Mouse (Mus musculus): ENCODE measurements around the gene Amer2. TPM values are rescaled to one million over a fixed set of nuclear protein-coding genes. Genes with fewer than 3 reads are reported as not detected.

Amer2 gene
- polyA plus RNA-seq, 1 experiment from 2014 or later, result 4.6 TPM

- Histone ChIP-seq H3K27ac (no peak overlapping the region), H3K27me3 (no peaks in the 10 kb centered on the region), H3K9ac (replicated peaks) (no peak overlapping the region), H3K36me3 (no peaks in the 10 kb centered on the region), H3K9me3 (no peaks in the 10 kb centered on the region), H3K4me3 (replicated peaks) (no peak overlapping the region), H3K4me1 (replicated peaks) (no peaks in the 10 kb centered on the region; the same call in 1 of the 2 replicates), H3K4me2 (no peak overlapping the region)
- no peak for ATAC-seq (ENCODE audit: insufficient number of reproducible peaks, insufficient read depth, low FRiP score, low TSS enrichment, low read depth)
- WGBS, result 91% methylated on average over 2 of the region's 2 CpGs
Observed at GRCm38 (mm10) chr14:60422920-60423319, 49.9 kb downstream of the Amer2 start.

DNA sequence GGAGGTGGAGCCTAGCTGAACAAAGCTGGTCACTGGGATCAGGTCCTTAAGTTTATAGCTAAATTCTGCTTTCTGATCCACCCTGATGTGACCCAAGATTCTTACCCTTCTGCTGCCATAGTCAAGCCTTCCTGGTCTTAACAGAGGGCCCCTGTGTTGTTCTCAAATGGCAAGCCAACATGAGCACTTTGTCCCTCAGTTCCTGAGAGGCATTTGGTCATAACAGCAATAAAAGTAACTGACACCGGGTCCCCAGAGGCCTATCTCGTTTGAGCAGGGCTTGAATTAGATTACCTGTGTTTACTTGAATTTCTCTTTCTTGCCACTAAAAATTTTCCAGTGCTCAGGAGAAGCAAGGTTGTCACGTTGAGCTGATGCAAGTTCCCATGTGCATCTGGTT, 51.1 kb downstream of the Amer2 start:
- no peak overlapping the region for H3K9ac ChIP-seq (replicated peaks)
- H3K27me3 ChIP-seq, result no peaks in the 10 kb centered on the region
- 29% methylated on average over 3 of the region's 3 CpGs for WGBS
- H3K4me1 ChIP-seq (replicated peaks), result peaks cover 5% of the 10 kb centered on the region; the same call in 1 of the 2 replicates
- H3K4me2 ChIP-seq, result no peak overlapping the region
- H3K9me3 ChIP-seq, result no peaks in the 10 kb centered on the region
- no peaks in the 10 kb centered on the region for H3K36me3 ChIP-seq
- ATAC-seq (ENCODE audit: insufficient number of reproducible peaks, insufficient read depth, low FRiP score, low TSS enrichment, low read depth), result no peak
- H3K27ac ChIP-seq, result no peak overlapping the region
- no peak overlapping the region for H3K4me3 ChIP-seq (replicated peaks)

DNA sequence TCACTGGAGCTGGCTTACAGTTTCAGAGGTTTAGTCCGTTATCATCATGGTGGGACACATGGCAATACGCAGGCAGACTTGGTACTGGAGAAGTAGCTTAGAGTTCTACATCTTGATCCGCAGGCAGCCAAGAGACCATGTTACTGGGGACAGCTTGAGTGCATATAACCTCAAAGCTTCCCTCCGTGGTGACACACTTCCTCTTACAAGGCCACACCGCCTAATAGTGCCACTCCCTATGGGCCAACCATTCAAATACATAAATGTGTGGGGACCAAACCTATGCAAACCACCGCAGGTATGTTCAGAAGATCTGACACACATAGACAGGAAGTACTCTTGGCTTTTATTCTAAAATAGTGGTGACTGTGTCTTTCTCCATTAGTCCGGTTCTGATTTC, 52.5 kb downstream of the Amer2 start:
- Histone ChIP-seq H3K9ac (replicated peaks) (no peak overlapping the region), H3K27ac (no peak overlapping the region), H3K9me3 (no peaks in the 10 kb centered on the region), H3K4me3 (replicated peaks) (no peak overlapping the region), H3K4me2 (no peak overlapping the region), H3K27me3 (no peaks in the 10 kb centered on the region), H3K4me1 (replicated peaks) (peaks cover 5% of the 10 kb centered on the region; the same call in 1 of the 2 replicates), H3K36me3 (no peaks in the 10 kb centered on the region)
- ATAC-seq (ENCODE audit: insufficient number of reproducible peaks, insufficient read depth, low FRiP score, low TSS enrichment, low read depth), result no peak
- 88% methylated on average over 7 of the region's 7 CpGs for WGBS

DNA sequence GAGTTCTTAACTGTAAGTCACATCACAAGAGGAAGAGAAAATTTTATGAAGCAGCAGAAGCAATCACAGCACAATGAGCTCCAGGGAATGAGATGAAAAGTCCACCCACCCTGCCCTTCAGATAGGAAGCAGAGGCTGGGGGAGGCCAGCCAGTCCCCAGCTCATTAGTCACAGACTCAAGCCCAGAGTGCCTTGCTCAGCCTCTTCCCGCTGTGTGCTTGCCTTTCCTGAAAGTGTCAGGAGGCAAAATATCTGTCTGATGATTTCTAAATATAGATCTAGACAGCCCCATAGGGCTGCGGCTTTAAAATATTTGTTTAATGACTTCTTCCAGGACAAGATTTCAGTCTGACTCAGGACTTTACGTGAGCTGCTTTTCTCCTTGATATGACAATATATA, 54.8 kb downstream of the Amer2 start:
- Histone ChIP-seq H3K4me1 (replicated peaks) (peaks cover 5% of the 10 kb centered on the region; the same call in 1 of the 2 replicates), H3K4me2 (no peak overlapping the region), H3K36me3 (no peaks in the 10 kb centered on the region), H3K9ac (replicated peaks) (no peak overlapping the region), H3K27ac (no peak overlapping the region), H3K27me3 (no peaks in the 10 kb centered on the region), H3K4me3 (replicated peaks) (no peak overlapping the region), H3K9me3 (no peaks in the 10 kb centered on the region)
- no peak for ATAC-seq (ENCODE audit: insufficient number of reproducible peaks, insufficient read depth, low FRiP score, low TSS enrichment, low read depth)
- WGBS, result 48% methylated on average over 3 of the region's 3 CpGs

DNA sequence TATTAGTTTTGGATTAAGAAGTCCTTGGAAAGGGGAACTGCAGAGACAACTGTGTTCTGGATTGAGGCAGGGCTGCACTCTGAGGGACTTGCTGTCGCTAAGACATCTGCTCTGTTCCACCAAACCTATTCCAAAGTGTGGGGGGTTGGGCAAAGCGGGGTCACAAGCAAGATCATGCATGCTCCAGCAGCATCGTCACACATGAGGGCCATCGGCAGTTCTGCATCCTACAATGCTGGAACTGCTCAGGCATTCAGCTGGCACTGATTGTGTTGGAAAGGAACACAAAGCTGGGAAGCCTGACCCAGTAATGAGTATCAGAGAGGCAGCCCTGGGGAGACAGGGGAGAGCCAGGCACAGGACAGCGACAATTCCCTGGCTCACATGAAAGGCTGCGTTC, 56.5 kb downstream of the Amer2 start:
- WGBS, result 68% methylated on average over 6 of the region's 6 CpGs
- ATAC-seq (ENCODE audit: insufficient number of reproducible peaks, insufficient read depth, low FRiP score, low TSS enrichment, low read depth), result no peak
- Histone ChIP-seq H3K9me3 (no peaks in the 10 kb centered on the region), H3K4me2 (no peak overlapping the region), H3K4me1 (replicated peaks) (peaks cover 5% of the 10 kb centered on the region; the same call in 1 of the 2 replicates), H3K4me3 (replicated peaks) (no peak overlapping the region), H3K9ac (replicated peaks) (no peak overlapping the region), H3K27me3 (no peaks in the 10 kb centered on the region), H3K36me3 (no peaks in the 10 kb centered on the region), H3K27ac (no peak overlapping the region)

GRCm38 (mm10) chr14:60431515-60431914, 58.5 kb downstream of the Amer2 start:
- Histone ChIP-seq H3K27me3 (no peaks in the 10 kb centered on the region), H3K36me3 (no peaks in the 10 kb centered on the region), H3K4me3 (replicated peaks) (no peak overlapping the region), H3K9ac (replicated peaks) (no peak overlapping the region), H3K9me3 (no peaks in the 10 kb centered on the region), H3K4me1 (replicated peaks) (peaks cover 5% of the 10 kb centered on the region; the same call in 1 of the 2 replicates), H3K4me2 (no peak overlapping the region), H3K27ac (no peak overlapping the region)
- 60% methylated on average over 5 of the region's 5 CpGs for WGBS
- ATAC-seq (ENCODE audit: insufficient number of reproducible peaks, insufficient read depth, low FRiP score, low TSS enrichment, low read depth), result no peak

GRCm38 (mm10) chr14:60432136-60432535, 59.1 kb downstream of the Amer2 start:
- Histone ChIP-seq H3K9ac (replicated peaks) (no peak overlapping the region), H3K27ac (no peak overlapping the region), H3K36me3 (no peaks in the 10 kb centered on the region), H3K4me3 (replicated peaks) (no peak overlapping the region), H3K9me3 (no peaks in the 10 kb centered on the region), H3K27me3 (no peaks in the 10 kb centered on the region), H3K4me2 (no peak overlapping the region), H3K4me1 (replicated peaks) (peaks cover 5% of the 10 kb centered on the region; the same call in 1 of the 2 replicates)
- WGBS, result 83% methylated on average over 2 of the region's 2 CpGs
- ATAC-seq (ENCODE audit: insufficient number of reproducible peaks, insufficient read depth, low FRiP score, low TSS enrichment, low read depth), result no peak

DNA sequence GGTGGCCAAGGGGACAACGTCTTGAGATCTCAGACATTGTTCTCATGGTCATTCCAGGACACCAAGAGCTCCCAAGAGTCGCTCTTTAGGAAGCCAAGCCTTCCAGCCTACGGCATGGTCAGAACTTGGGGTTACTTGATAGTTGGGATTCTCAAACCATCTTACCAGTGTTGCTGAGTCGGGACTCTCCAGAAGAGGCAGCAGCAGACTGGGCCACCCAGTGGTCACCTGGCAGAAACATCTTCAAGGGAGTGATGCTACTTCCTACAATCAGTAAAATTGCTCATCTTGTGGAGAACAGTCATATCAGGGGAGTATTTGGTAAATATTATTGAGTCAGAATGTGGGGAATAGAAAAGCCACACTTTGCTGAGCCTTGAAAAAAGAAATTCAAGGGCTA, 62.5 kb downstream of the Amer2 start:
- no peaks in the 10 kb centered on the region for H3K27me3 ChIP-seq
- no peaks in the 10 kb centered on the region for H3K9me3 ChIP-seq
- H3K36me3 ChIP-seq, result no peaks in the 10 kb centered on the region
- WGBS, result 72% methylated on average over 4 of the region's 4 CpGs
- H3K4me3 ChIP-seq (replicated peaks), result no peak overlapping the region
- no peak overlapping the region for H3K9ac ChIP-seq (replicated peaks)
- H3K4me1 ChIP-seq (replicated peaks), result no peaks in the 10 kb centered on the region
- H3K27ac ChIP-seq, result no peak overlapping the region
- ATAC-seq (ENCODE audit: insufficient number of reproducible peaks, insufficient read depth, low FRiP score, low TSS enrichment, low read depth), result no peak
- H3K4me2 ChIP-seq, result no peak overlapping the region

- no peak overlapping the region for H3K9ac ChIP-seq (replicated peaks)
- no peaks in the 10 kb centered on the region for H3K27me3 ChIP-seq
- H3K36me3 ChIP-seq, result no peaks in the 10 kb centered on the region
- no peak overlapping the region for H3K4me2 ChIP-seq
- ATAC-seq (ENCODE audit: insufficient number of reproducible peaks, insufficient read depth, low FRiP score, low TSS enrichment, low read depth), result no peak
- H3K4me1 ChIP-seq (replicated peaks), result no peaks in the 10 kb centered on the region
- peaks cover 2% of the 10 kb centered on the region; the same call in 1 of the 2 replicates for H3K9me3 ChIP-seq
- no peak overlapping the region for H3K4me3 ChIP-seq (replicated peaks)
- no peak overlapping the region for H3K27ac ChIP-seq
Observed at GRCm38 (mm10) chr14:60436364-60436763, 63.3 kb downstream of the Amer2 start.

Other genes starting within 250 kb of the Amer2 start
- 6.0 and 6.7 TPM in 2 replicates for gene Atp8a2, start 176.1 kb upstream of the Amer2 start, polyA plus RNA-seq (2016; fragmentation: Nextera tagmentation; extraction: Ambion mirVana)
- gene Nupl1, start 121.8 kb upstream of the Amer2 start, polyA plus RNA-seq (2016; fragmentation: Nextera tagmentation; extraction: Ambion mirVana), result not detected in 2 replicates
- gene Gm49336, start 121.8 kb upstream of the Amer2 start, polyA plus RNA-seq (2016; fragmentation: Nextera tagmentation; extraction: Ambion mirVana), result 56.1 and 58.8 TPM in 2 replicates
- 30.2 and 30.7 TPM in 2 replicates for gene Mtmr6, start 108.0 kb upstream of the Amer2 start, polyA plus RNA-seq (2016; fragmentation: Nextera tagmentation; extraction: Ambion mirVana)

Data from limb, embryonic 12.5 days (tissue).